Mouse (Mus musculus) brain, embryonic 14.5 days (tissue): ENCODE results near the gene Rnf212. TPM values are rescaled to one million over a fixed set of nuclear protein-coding genes. Genes with fewer than 3 reads are reported as not detected.

Source experiments
- DNase-seq: peaks from one replicate; pipeline ENCODE4 v3.0.0-alpha.2; 2011; ENCODE audit warnings: low read depth
- CTCF ChIP-seq: fragments of 200-500 bp; IDR thresholded peaks from 2 replicates; pipeline ENCODE4 v1.5.1; 2012; ENCODE audit warnings: inconsistent platforms, mild to moderate bottlenecking, moderate library complexity, borderline replicate concordance; ENCODE audit not compliant: insufficient read depth, insufficient read length; ENCODE audit errors: extremely low read depth
- POLR2A ChIP-seq: fragments of 200-500 bp; IDR thresholded peaks from 2 replicates; pipeline ENCODE4 v1.6.1; 2012; ENCODE audit warnings: mild to moderate bottlenecking, inconsistent platforms, borderline replicate concordance; ENCODE audit not compliant: poor library complexity, insufficient read depth, insufficient read length, severe bottlenecking; ENCODE audit errors: extremely low read depth
- polyA plus RNA-seq: library from polyadenylated mRNA; depleted of rRNA; stranded (reverse); fragments of >200 nt; gene quantifications from 2 replicates; pipeline ENCODE4 v1.2.3, GENCODE M21; 2012; rRNA removed

Gene Rnf212
- polyA plus RNA-seq, 1 experiment, result 0.26 TPM

DNA sequence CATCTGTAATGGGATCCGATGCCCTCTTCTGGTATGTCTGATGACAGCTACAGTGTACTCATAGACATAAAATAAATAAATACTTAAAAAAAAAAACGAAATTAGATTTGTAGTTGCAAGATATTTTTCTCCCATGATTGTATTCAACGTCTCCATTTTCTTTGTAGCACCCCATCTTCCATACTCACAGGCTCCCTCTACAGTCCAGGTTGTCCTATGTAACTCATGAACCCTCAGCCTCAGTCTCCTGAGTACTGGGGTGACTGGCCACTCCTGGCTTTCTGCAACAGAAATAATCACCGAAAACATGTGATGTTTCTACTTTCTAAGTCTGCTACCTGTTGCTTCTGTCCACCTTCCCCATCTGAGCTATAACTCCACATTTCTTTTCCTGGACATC lies 83.6 kb downstream of the Rnf212 start:
- TF ChIP-seq POLR2A (no peak), CTCF (0 out of 2 replicates have a peak, but pooled peaks have one; percentile 1)
- no peak for DNase-seq

- DNase-seq, result peak; percentile 76
- TF ChIP-seq POLR2A (no peak), CTCF (no peak)
Measured at GRCm38 (mm10) chr5:108689091-108689490, 85.7 kb downstream of the Rnf212 start.

GRCm38 (mm10) chr5:108680871-108681270 lies 93.9 kb downstream of the Rnf212 start:
- no peak for DNase-seq
- no peak for TF ChIP-seq CTCF
- TF ChIP-seq POLR2A, result no peak

- TF ChIP-seq POLR2A (no peak), CTCF (peak; percentile 19; the same call in 1 of the 2 replicates)
- no peak for DNase-seq
Measured at GRCm38 (mm10) chr5:108679909-108680308, 94.9 kb downstream of the Rnf212 start.

Other genes starting within 250 kb of the Rnf212 start
- 10.8 and 31.1 TPM in 2 replicates for gene Cplx1, start 225.0 kb downstream of the Rnf212 start, polyA plus RNA-seq
- 62.7 and 68.3 TPM in 2 replicates for gene Gak, start 145.2 kb downstream of the Rnf212 start, polyA plus RNA-seq
- 32.6 and 39.4 TPM in 2 replicates for gene Tmem175, start 145.2 kb downstream of the Rnf212 start, polyA plus RNA-seq
- gene Idua, start 114.7 kb downstream of the Rnf212 start, polyA plus RNA-seq, result 16.3 and 17.6 TPM in 2 replicates
- 63.9 and 67.7 TPM in 2 replicates for gene Dgkq, start 105.3 kb downstream of the Rnf212 start, polyA plus RNA-seq
- gene Slc26a1, start 99.4 kb downstream of the Rnf212 start, polyA plus RNA-seq, result 4.0 and 4.5 TPM in 2 replicates
- gene Fgfrl1, start 82.6 kb downstream of the Rnf212 start, polyA plus RNA-seq, result 18.1 and 25.8 TPM in 2 replicates
- gene Tmed11, start 20.4 kb upstream of the Rnf212 start, polyA plus RNA-seq, result not detected in 2 replicates
- gene Vmn2r8, start 33.9 kb upstream of the Rnf212 start, polyA plus RNA-seq, result not detected in 2 replicates
- gene Vmn2r9, start 77.6 kb upstream of the Rnf212 start, polyA plus RNA-seq, result not detected in 2 replicates
- not detected in 2 replicates for gene Vmn2r10, start 231.5 kb upstream of the Rnf212 start, polyA plus RNA-seq